Mouse (Mus musculus): Measurements from ENCODE around the gene Samd4b. TPM values are rescaled to one million over a fixed set of nuclear protein-coding genes. Genes with fewer than 3 reads are reported as not detected.

Samd4b gene
- total and polyA plus RNA-seq, 2 experiments from 2014 or later = 19.7 to 60.5 TPM

GRCm38 (mm10) chr7:28557069-28557468 is 40.9 kb downstream of the Samd4b start:
- Histone ChIP-seq H3K9ac (replicated peaks; ENCODE audit: low read length) (no peak overlapping the region), H3K4me2 (ENCODE audit: low read depth, low read length) (no peak overlapping the region), H3K27ac (no peak overlapping the region), H3K36me3 (ENCODE audit: insufficient read depth, low read length) (peaks cover 13% of the 10 kb centered on the region), H3K4me3 (ENCODE audit: low read length) (no peak overlapping the region), H3K27me3 (ENCODE audit: insufficient read depth, low read length) (no peaks in the 10 kb centered on the region), H3K4me1 (ENCODE audit: insufficient read depth, low read length) (no peaks in the 10 kb centered on the region), H3K9me3 (ENCODE audit: low read length) (no peaks in the 10 kb centered on the region)
- no peak for DNase-seq (ENCODE audit: low spot score)
- no peak for ATAC-seq
- 79% methylated on average over 5 of the region's 5 CpGs for WGBS
- TF ChIP-seq CTCF (IDR thresholded peaks at IDR 0.05; ENCODE audit: low read depth) = no peak

GRCm38 (mm10) chr7:28555939-28556535 is 41.9 kb downstream of the Samd4b start:
- Histone ChIP-seq H3K4me3 (ENCODE audit: low read length) (no peak overlapping the region), H3K27me3 (ENCODE audit: insufficient read depth, low read length) (no peaks in the 10 kb centered on the region), H3K27ac (no peak overlapping the region), H3K4me1 (ENCODE audit: insufficient read depth, low read length) (no peaks in the 10 kb centered on the region), H3K9ac (replicated peaks; ENCODE audit: low read length) (no peak overlapping the region), H3K4me2 (ENCODE audit: low read depth, low read length) (no peak overlapping the region), H3K9me3 (ENCODE audit: low read length) (no peaks in the 10 kb centered on the region), H3K36me3 (ENCODE audit: insufficient read depth, low read length) (peaks cover 8% of the 10 kb centered on the region)
- WGBS = 24% methylated on average over 5 of the region's 5 CpGs
- ATAC-seq (no peak), DNase-seq (ENCODE audit: low spot score) (no peak)
- no peak for TF ChIP-seq CTCF (IDR thresholded peaks at IDR 0.05; ENCODE audit: low read depth)

GRCm38 (mm10) chr7:28553076-28553475 is 44.9 kb downstream of the Samd4b start:
- H3K9me3 ChIP-seq (ENCODE audit: low read length) = no peaks in the 10 kb centered on the region
- no peaks in the 10 kb centered on the region for H3K4me1 ChIP-seq (ENCODE audit: insufficient read depth, low read length)
- H3K9ac ChIP-seq (replicated peaks; ENCODE audit: low read length) = no peak overlapping the region
- no peak overlapping the region for H3K4me3 ChIP-seq (ENCODE audit: low read length)
- H3K27ac ChIP-seq = no peak overlapping the region
- WGBS = 91% methylated on average over 6 of the region's 6 CpGs
- H3K4me2 ChIP-seq (ENCODE audit: low read depth, low read length) = no peak overlapping the region
- no peaks in the 10 kb centered on the region for H3K36me3 ChIP-seq (ENCODE audit: insufficient read depth, low read length)
- ATAC-seq (no peak), DNase-seq (ENCODE audit: low spot score) (no peak)
- TF ChIP-seq CTCF (IDR thresholded peaks at IDR 0.05; ENCODE audit: low read depth) = no peak
- no peaks in the 10 kb centered on the region for H3K27me3 ChIP-seq (ENCODE audit: insufficient read depth, low read length)

GRCm38 (mm10) chr7:28547628-28548027 is 50.3 kb downstream of the Samd4b start:
- no peak for TF ChIP-seq CTCF (IDR thresholded peaks at IDR 0.05; ENCODE audit: low read depth)
- no peak for DNase-seq (ENCODE audit: low spot score)

GRCm38 (mm10) chr7:28547154-28547553 is 50.8 kb downstream of the Samd4b start, which contains the start of gene Nccrp1:
TSS of gene Nccrp1 (minus strand) at chr7:28547254.
- TF ChIP-seq CTCF (IDR thresholded peaks at IDR 0.05; ENCODE audit: low read depth) = no peak
- Histone ChIP-seq H3K4me1 (ENCODE audit: insufficient read depth, low read length) (no peaks in the 10 kb centered on the region), H3K4me3 (ENCODE audit: low read length) (peak within 1 kb of the TSS; percentile 26), H3K36me3 (ENCODE audit: insufficient read depth, low read length) (no peaks in the 10 kb centered on the region), H3K9ac (replicated peaks; ENCODE audit: low read length) (no peak within 1 kb of the TSS), H3K27me3 (ENCODE audit: insufficient read depth, low read length) (peaks cover 10% of the 10 kb centered on the region; the same call in 1 of the 2 replicates), H3K9me3 (ENCODE audit: low read length) (no peaks in the 10 kb centered on the region), H3K4me2 (ENCODE audit: low read depth, low read length) (peak within 1 kb of the TSS; percentile 55), H3K27ac (no peak within 1 kb of the TSS)
- DNase-seq (ENCODE audit: low spot score) (no peak), ATAC-seq (no peak)
- WGBS = 4% methylated on average over 5 of the region's 5 CpGs

More at GRCm38 (mm10) chr7:28547628-28548027, 50.3 kb downstream of the Samd4b start:
- WGBS = 67% methylated on average over 7 of the region's 7 CpGs
- Histone ChIP-seq H3K27ac (no peak overlapping the region), H3K4me1 (ENCODE audit: insufficient read depth, low read length) (no peaks in the 10 kb centered on the region), H3K27me3 (ENCODE audit: insufficient read depth, low read length) (peaks cover 10% of the 10 kb centered on the region; the same call in 1 of the 2 replicates), H3K4me3 (ENCODE audit: low read length) (no peak overlapping the region), H3K4me2 (ENCODE audit: low read depth, low read length) (no peak overlapping the region), H3K9ac (replicated peaks; ENCODE audit: low read length) (no peak overlapping the region), H3K36me3 (ENCODE audit: insufficient read depth, low read length) (no peaks in the 10 kb centered on the region), H3K9me3 (ENCODE audit: low read length) (no peaks in the 10 kb centered on the region)
- no peak for ATAC-seq

GRCm38 (mm10) chr7:28546649-28547048 is 51.3 kb downstream of the Samd4b start:
- ATAC-seq = no peak; the same call in 1 of the 2 replicates
- H3K4me1 ChIP-seq (ENCODE audit: insufficient read depth, low read length) = no peaks in the 10 kb centered on the region

GRCm38 (mm10) chr7:28545891-28546210 is 52.1 kb downstream of the Samd4b start:
- H3K4me1 ChIP-seq (ENCODE audit: insufficient read depth, low read length) = no peaks in the 10 kb centered on the region

More at GRCm38 (mm10) chr7:28546649-28547048, 51.3 kb downstream of the Samd4b start:
- Histone ChIP-seq H3K27ac (no peak overlapping the region), H3K4me3 (ENCODE audit: low read length) (peak overlapping the region; percentile 26), H3K9me3 (ENCODE audit: low read length) (no peaks in the 10 kb centered on the region), H3K4me2 (ENCODE audit: low read depth, low read length) (peak overlapping the region; percentile 55), H3K27me3 (ENCODE audit: insufficient read depth, low read length) (peaks cover 10% of the 10 kb centered on the region; the same call in 1 of the 2 replicates), H3K36me3 (ENCODE audit: insufficient read depth, low read length) (no peaks in the 10 kb centered on the region), H3K9ac (replicated peaks; ENCODE audit: low read length) (no peak overlapping the region)
- under 1% methylated on average over 19 of the region's 22 CpGs for WGBS
- no peak for TF ChIP-seq CTCF (IDR thresholded peaks at IDR 0.05; ENCODE audit: low read depth)
- DNase-seq (ENCODE audit: low spot score) = no peak

More at GRCm38 (mm10) chr7:28545891-28546210, 52.1 kb downstream of the Samd4b start:
- TF ChIP-seq CTCF (IDR thresholded peaks at IDR 0.05; ENCODE audit: low read depth) = no peak
- no peak for ATAC-seq
- H3K4me3 ChIP-seq (ENCODE audit: low read length) = no peak overlapping the region
- no peaks in the 10 kb centered on the region for H3K9me3 ChIP-seq (ENCODE audit: low read length)
- WGBS = 48% methylated on average over 7 of the region's 7 CpGs
- H3K9ac ChIP-seq (replicated peaks; ENCODE audit: low read length) = no peak overlapping the region
- no peak overlapping the region for H3K27ac ChIP-seq
- H3K27me3 ChIP-seq (ENCODE audit: insufficient read depth, low read length) = peaks cover 10% of the 10 kb centered on the region; the same call in 1 of the 2 replicates
- no peaks in the 10 kb centered on the region for H3K36me3 ChIP-seq (ENCODE audit: insufficient read depth, low read length)
- DNase-seq (ENCODE audit: low spot score) = no peak
- H3K4me2 ChIP-seq (ENCODE audit: low read depth, low read length) = no peak overlapping the region

Data from hindbrain, postnatal 0 days (tissue).